Mouse (Mus musculus): Measurements from ENCODE around the gene Borcs8. TPM values are rescaled to one million over a fixed set of nuclear protein-coding genes. Genes with fewer than 3 reads are reported as not detected.

The Borcs8 gene
- total RNA-seq, 2 experiments from 2014 or later: 28.6 to 63.7 TPM

- peak; percentile 98 for ATAC-seq (replicated peaks; ENCODE audit: low FRiP score, low TSS enrichment, poor library complexity, severe bottlenecking)
These were observed 32.9 kb downstream of the Borcs8 start, which contains the start of gene Tmem161a for GRCm38 (mm10) chr8:70172043-70172681. Tmem161a (plus strand) TSS chr8:70172356.

GRCm38 (mm10) chr8:70173320-70173719 is 34.0 kb downstream of the Borcs8 start:
- ATAC-seq (replicated peaks; ENCODE audit: low FRiP score, low TSS enrichment, poor library complexity, severe bottlenecking): no peak

- no peak for ATAC-seq (replicated peaks; ENCODE audit: low FRiP score, low TSS enrichment, poor library complexity, severe bottlenecking)
These were observed 34.8 kb downstream of the Borcs8 start for GRCm38 (mm10) chr8:70174079-70174478.

GRCm38 (mm10) chr8:70178231-70178630 is 38.9 kb downstream of the Borcs8 start:
- no peak for ATAC-seq (replicated peaks; ENCODE audit: low FRiP score, low TSS enrichment, poor library complexity, severe bottlenecking)

GRCm38 (mm10) chr8:70179082-70179481 is 39.8 kb downstream of the Borcs8 start:
- 0 out of 2 replicates have a peak, but pooled peaks have one; percentile 49 for ATAC-seq (replicated peaks; ENCODE audit: low FRiP score, low TSS enrichment, poor library complexity, severe bottlenecking)

GRCm38 (mm10) chr8:70181212-70181902 is 42.1 kb downstream of the Borcs8 start:
- ATAC-seq (replicated peaks; ENCODE audit: low FRiP score, low TSS enrichment, poor library complexity, severe bottlenecking): peak; percentile 82

GRCm38 (mm10) chr8:70181903-70182252 is 42.6 kb downstream of the Borcs8 start:
- ATAC-seq (replicated peaks; ENCODE audit: low FRiP score, low TSS enrichment, poor library complexity, severe bottlenecking): peak; percentile 4; the same call in 1 of the 2 replicates

- no peak for ATAC-seq (replicated peaks; ENCODE audit: low FRiP score, low TSS enrichment, poor library complexity, severe bottlenecking)
These were observed 43.9 kb downstream of the Borcs8 start for GRCm38 (mm10) chr8:70183194-70183593.

- no peak for ATAC-seq (replicated peaks; ENCODE audit: low FRiP score, low TSS enrichment, poor library complexity, severe bottlenecking)
These were observed 49.4 kb downstream of the Borcs8 start for GRCm38 (mm10) chr8:70188707-70189106.

GRCm38 (mm10) chr8:70193238-70193637 is 53.9 kb downstream of the Borcs8 start:
- ATAC-seq (replicated peaks; ENCODE audit: low FRiP score, low TSS enrichment, poor library complexity, severe bottlenecking): no peak

GRCm38 (mm10) chr8:70194191-70194590 is 54.9 kb downstream of the Borcs8 start:
- ATAC-seq (replicated peaks; ENCODE audit: low FRiP score, low TSS enrichment, poor library complexity, severe bottlenecking): no peak

GRCm38 (mm10) chr8:70195762-70196161 is 56.5 kb downstream of the Borcs8 start:
- 0 out of 2 replicates have a peak, but pooled peaks have one; percentile 13 for ATAC-seq (replicated peaks; ENCODE audit: low FRiP score, low TSS enrichment, poor library complexity, severe bottlenecking)

Other genes with a start within 250 kb of the Borcs8 start
- gene Tssk6, start 237.3 kb upstream of the Borcs8 start, total RNA-seq (2014; fragmentation: Nextera tagmentation): 1.4 TPM in 1 of 2 replicates, not detected in the other
- gene Tssk6, start 237.3 kb upstream of the Borcs8 start, total RNA-seq (2017): 0.15 TPM in 1 of 2 replicates, not detected in the other
- gene Ndufa13, start 236.9 kb upstream of the Borcs8 start, total RNA-seq (2014; fragmentation: Nextera tagmentation): 110 and 122 TPM in 2 replicates
- gene Ndufa13, start 236.9 kb upstream of the Borcs8 start, total RNA-seq (2017): 91.6 and 99.6 TPM in 2 replicates
- gene Yjefn3, start 236.8 kb upstream of the Borcs8 start, total RNA-seq (2014; fragmentation: Nextera tagmentation): not detected in 2 replicates
- gene Yjefn3, start 236.8 kb upstream of the Borcs8 start, total RNA-seq (2017): not detected in 2 replicates
- gene Gatad2a, start 143.1 kb upstream of the Borcs8 start, total RNA-seq (2014; fragmentation: Nextera tagmentation): 75.4 and 89.7 TPM in 2 replicates
- gene Gatad2a, start 143.1 kb upstream of the Borcs8 start, total RNA-seq (2017): 68.7 and 107 TPM in 2 replicates
- gene Mau2, start 96.8 kb upstream of the Borcs8 start, total RNA-seq (2014; fragmentation: Nextera tagmentation): 45.9 and 62.1 TPM in 2 replicates
- 33.4 TPM in 2 replicates for gene Mau2, start 96.8 kb upstream of the Borcs8 start, total RNA-seq (2017)
- gene Sugp1, start 96.7 kb upstream of the Borcs8 start, total RNA-seq (2014; fragmentation: Nextera tagmentation): 24.6 and 26.9 TPM in 2 replicates
- 31.1 and 33.0 TPM in 2 replicates for gene Sugp1, start 96.7 kb upstream of the Borcs8 start, total RNA-seq (2017)
- 0.77 TPM in 1 of 2 replicates, not detected in the other for gene Tm6sf2, start 66.6 kb upstream of the Borcs8 start, total RNA-seq (2014; fragmentation: Nextera tagmentation)
- gene Tm6sf2, start 66.6 kb upstream of the Borcs8 start, total RNA-seq (2017): not detected in 2 replicates
- not detected in 2 replicates for gene Hapln4, start 56.0 kb upstream of the Borcs8 start, total RNA-seq (2014; fragmentation: Nextera tagmentation)
- not detected in 2 replicates for gene Hapln4, start 56.0 kb upstream of the Borcs8 start, total RNA-seq (2017)
- not detected in 2 replicates for gene Ncan, start 18.6 kb upstream of the Borcs8 start, total RNA-seq (2014; fragmentation: Nextera tagmentation)
- gene Ncan, start 18.6 kb upstream of the Borcs8 start, total RNA-seq (2017): not detected in 2 replicates
- gene Nr2c2ap, start 8.2 kb upstream of the Borcs8 start, total RNA-seq (2014; fragmentation: Nextera tagmentation): 41.3 and 47.8 TPM in 2 replicates
- 6.7 and 16.3 TPM in 2 replicates for gene Nr2c2ap, start 8.2 kb upstream of the Borcs8 start, total RNA-seq (2017)
- gene Rfxank, start 345 bp upstream of the Borcs8 start, total RNA-seq (2014; fragmentation: Nextera tagmentation): 5.6 and 10.7 TPM in 2 replicates
- 9.1 and 18.3 TPM in 2 replicates for gene Rfxank, start 345 bp upstream of the Borcs8 start, total RNA-seq (2017)
- 0.46 and 0.92 TPM in 2 replicates for gene Mef2b, start 212 bp downstream of the Borcs8 start, total RNA-seq (2014; fragmentation: Nextera tagmentation)
- gene Mef2b, start 212 bp downstream of the Borcs8 start, total RNA-seq (2017): not detected in 2 replicates
- gene Tmem161a, start 32.9 kb downstream of the Borcs8 start, total RNA-seq (2014; fragmentation: Nextera tagmentation): 40.0 and 40.9 TPM in 2 replicates
- 12.2 and 18.0 TPM in 2 replicates for gene Tmem161a, start 32.9 kb downstream of the Borcs8 start, total RNA-seq (2017)
- 31.8 and 36.6 TPM in 2 replicates for gene Slc25a42, start 72.8 kb downstream of the Borcs8 start, total RNA-seq (2014; fragmentation: Nextera tagmentation)
- gene Slc25a42, start 72.8 kb downstream of the Borcs8 start, total RNA-seq (2017): 3.2 and 5.5 TPM in 2 replicates
- gene Sugp2, start 94.7 kb downstream of the Borcs8 start, total RNA-seq (2014; fragmentation: Nextera tagmentation): 95.2 and 99.2 TPM in 2 replicates
- 32.2 and 67.3 TPM in 2 replicates for gene Sugp2, start 94.7 kb downstream of the Borcs8 start, total RNA-seq (2017)
- gene Armc6, start 95.0 kb downstream of the Borcs8 start, total RNA-seq (2014; fragmentation: Nextera tagmentation): 20.1 and 29.8 TPM in 2 replicates
- gene Armc6, start 95.0 kb downstream of the Borcs8 start, total RNA-seq (2017): 4.4 and 8.7 TPM in 2 replicates
- gene Homer3, start 143.3 kb downstream of the Borcs8 start, total RNA-seq (2014; fragmentation: Nextera tagmentation): 5.5 and 9.6 TPM in 2 replicates
- 0.56 and 8.0 TPM in 2 replicates for gene Homer3, start 143.3 kb downstream of the Borcs8 start, total RNA-seq (2017)
- gene Ddx49, start 163.0 kb downstream of the Borcs8 start, total RNA-seq (2014; fragmentation: Nextera tagmentation): 50.3 and 54.2 TPM in 2 replicates
- gene Ddx49, start 163.0 kb downstream of the Borcs8 start, total RNA-seq (2017): 116 and 154 TPM in 2 replicates
- gene Cope, start 163.0 kb downstream of the Borcs8 start, total RNA-seq (2014; fragmentation: Nextera tagmentation): 127 and 153 TPM in 2 replicates
- 56.3 and 64.1 TPM in 2 replicates for gene Cope, start 163.0 kb downstream of the Borcs8 start, total RNA-seq (2017)
- gene Cers1, start 176.3 kb downstream of the Borcs8 start, total RNA-seq (2014; fragmentation: Nextera tagmentation): not detected in 2 replicates
- not detected in 2 replicates for gene Cers1, start 176.3 kb downstream of the Borcs8 start, total RNA-seq (2017)
- gene Gdf1, start 190.3 kb downstream of the Borcs8 start, total RNA-seq (2014; fragmentation: Nextera tagmentation): not detected in 2 replicates
- gene Gdf1, start 190.3 kb downstream of the Borcs8 start, total RNA-seq (2017): not detected in 2 replicates
- gene Upf1, start 213.8 kb downstream of the Borcs8 start, total RNA-seq (2014; fragmentation: Nextera tagmentation): 44.1 and 46.9 TPM in 2 replicates
- 26.7 and 46.7 TPM in 2 replicates for gene Upf1, start 213.8 kb downstream of the Borcs8 start, total RNA-seq (2017)
- gene Comp, start 234.1 kb downstream of the Borcs8 start, total RNA-seq (2014; fragmentation: Nextera tagmentation): 0.15 and 1.2 TPM in 2 replicates
- 2.3 TPM in 1 of 2 replicates, not detected in the other for gene Comp, start 234.1 kb downstream of the Borcs8 start, total RNA-seq (2017)

Measured in megakaryocyte-erythroid progenitor cell, adult 5-6 weeks (primary cell).